Mouse (Mus musculus): ENCODE data around the gene Gm16253.

Gene Gm16253

GRCm38 (mm10) chr3:96558159-96558558 is 18.6 kb upstream of the Gm16253 start:
- no peak for DNase-seq

GRCm38 (mm10) chr3:96558668-96559196 is 18.1 kb upstream of the Gm16253 start:
- DNase-seq, result no peak

GRCm38 (mm10) chr3:96559398-96559910 is 17.3 kb upstream of the Gm16253 start:
- no peak for DNase-seq

- no peak for DNase-seq
Measured at GRCm38 (mm10) chr3:96559911-96560850, 16.6 kb upstream of the Gm16253 start.

- no peak for DNase-seq
Measured at GRCm38 (mm10) chr3:96560881-96561668, 15.7 kb upstream of the Gm16253 start.

GRCm38 (mm10) chr3:96561946-96562681 is 14.7 kb upstream of the Gm16253 start:
- no peak for DNase-seq

- DNase-seq, result no peak
Measured at GRCm38 (mm10) chr3:96563267-96563666, 13.5 kb upstream of the Gm16253 start.

GRCm38 (mm10) chr3:96563911-96564632 is 12.7 kb upstream of the Gm16253 start:
- DNase-seq, result no peak

DNA sequence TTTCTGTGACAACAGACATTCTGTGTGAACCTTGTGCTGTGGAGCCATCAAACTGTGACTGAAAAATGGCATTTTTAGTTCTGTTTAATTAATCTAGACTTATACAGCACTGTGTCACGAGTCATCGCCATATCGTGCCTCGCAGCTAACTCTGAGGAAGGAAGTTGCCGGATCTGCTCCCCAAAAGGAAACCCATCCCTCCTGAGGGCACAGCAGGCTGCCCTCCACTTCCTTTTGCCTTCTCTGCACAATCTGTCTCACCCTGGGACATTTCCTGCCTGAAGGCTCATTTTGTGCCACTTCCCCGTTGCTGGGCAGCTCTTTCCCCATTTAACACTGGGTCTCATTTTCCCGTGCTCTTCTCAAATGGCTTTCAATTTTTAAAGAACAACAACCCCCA is 12.2 kb upstream of the Gm16253 start:
- no peak for DNase-seq

GRCm38 (mm10) chr3:96565105-96565504 is 11.7 kb upstream of the Gm16253 start:
- no peak for DNase-seq

- no peak for DNase-seq
Measured at GRCm38 (mm10) chr3:96566661-96567450, 9.9 kb upstream of the Gm16253 start.

- DNase-seq, result no peak
Measured at GRCm38 (mm10) chr3:96568605-96569004, 8.2 kb upstream of the Gm16253 start.

DNA sequence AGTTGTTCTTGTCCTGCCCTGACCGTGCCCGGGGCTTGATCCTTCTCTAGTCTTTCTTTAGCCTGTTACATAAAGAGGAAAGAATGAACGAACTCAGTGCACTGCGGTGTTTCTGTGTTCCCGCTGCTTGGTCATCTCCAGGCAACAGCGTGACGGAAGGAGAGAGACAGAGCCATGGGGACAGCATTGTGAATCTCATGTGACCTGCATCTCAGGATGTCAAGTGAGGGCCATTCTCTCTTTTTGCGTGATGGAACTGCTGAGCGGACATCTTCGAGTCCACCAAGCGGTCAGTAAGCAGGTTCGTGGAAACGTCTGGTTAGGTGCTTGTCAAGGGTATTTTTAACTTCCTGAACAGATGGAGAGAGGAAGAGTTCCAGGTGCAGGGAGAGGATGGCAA is 7.3 kb upstream of the Gm16253 start:
- DNase-seq, result no peak

GRCm38 (mm10) chr3:96569966-96570605 is 6.7 kb upstream of the Gm16253 start:
- DNase-seq, result peak; percentile 43

- no peak for DNase-seq
Measured at GRCm38 (mm10) chr3:96570643-96571042, 6.1 kb upstream of the Gm16253 start.

DNA sequence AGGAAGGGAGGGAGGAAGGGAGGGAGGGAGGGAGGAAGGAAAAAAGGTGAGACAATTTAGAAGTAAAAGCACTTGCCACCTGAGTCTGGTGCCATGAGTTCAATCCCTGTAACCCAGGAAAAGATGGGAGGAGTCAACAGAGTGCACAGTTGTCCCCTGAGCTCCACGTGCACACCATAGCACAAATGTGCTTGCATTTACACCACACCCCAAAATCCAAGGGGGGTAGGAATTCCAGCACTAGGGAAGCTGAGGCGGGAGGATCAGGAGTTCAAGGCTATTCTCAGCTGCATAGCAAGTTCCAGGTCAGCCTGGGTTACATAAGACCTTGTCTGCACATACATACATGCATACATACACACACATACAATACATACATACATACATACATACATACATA is 5.4 kb upstream of the Gm16253 start:
- DNase-seq, result no peak

GRCm38 (mm10) chr3:96571896-96572698 is 4.7 kb upstream of the Gm16253 start:
- DNase-seq, result no peak

DNA sequence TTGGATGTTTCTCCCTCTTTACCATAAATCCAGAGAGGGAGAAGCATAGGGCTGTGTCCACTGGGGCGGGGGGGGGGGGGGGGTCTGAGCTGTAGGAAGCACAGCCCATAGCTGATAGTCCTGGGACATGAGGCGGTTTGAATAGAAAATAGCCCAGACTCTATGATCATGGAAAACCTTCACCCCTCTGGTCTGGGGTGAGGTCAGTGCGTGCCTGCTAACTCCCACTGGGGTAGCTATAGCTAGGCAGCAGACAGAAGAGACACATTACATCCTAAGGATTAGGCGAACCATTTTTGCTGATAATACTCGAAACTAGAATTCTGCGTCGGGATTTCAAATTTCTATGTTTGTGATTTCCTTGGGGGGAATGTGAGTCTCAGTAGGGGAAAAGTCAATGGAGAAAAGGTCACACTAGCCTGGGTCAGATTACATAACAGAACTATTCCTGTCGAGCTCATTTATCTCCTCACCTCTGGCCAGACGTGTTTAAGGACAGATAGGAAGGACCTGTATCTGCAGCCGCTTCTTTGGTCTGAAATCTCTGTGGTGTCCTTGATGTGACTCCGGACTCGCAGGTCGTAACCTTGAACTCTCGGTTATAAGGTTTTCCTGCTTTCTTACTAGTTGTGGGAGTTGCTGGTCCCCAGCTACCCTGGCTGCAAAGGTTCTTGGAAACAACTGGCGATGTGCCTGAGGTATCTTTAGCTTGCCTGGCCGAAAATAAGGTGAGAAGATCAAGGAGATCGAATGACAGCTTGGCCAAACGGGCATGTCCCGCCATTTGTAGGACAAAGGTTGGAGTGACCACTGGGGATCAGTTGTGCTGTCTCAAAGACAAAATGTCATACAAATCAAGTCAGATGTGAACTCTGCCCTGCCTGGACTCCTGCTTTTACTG is 2.9 kb upstream of the Gm16253 start:
- DNase-seq, result no peak
